ENCODE assay signal across 26 mouse cellular contexts in the genomic region with DNA sequence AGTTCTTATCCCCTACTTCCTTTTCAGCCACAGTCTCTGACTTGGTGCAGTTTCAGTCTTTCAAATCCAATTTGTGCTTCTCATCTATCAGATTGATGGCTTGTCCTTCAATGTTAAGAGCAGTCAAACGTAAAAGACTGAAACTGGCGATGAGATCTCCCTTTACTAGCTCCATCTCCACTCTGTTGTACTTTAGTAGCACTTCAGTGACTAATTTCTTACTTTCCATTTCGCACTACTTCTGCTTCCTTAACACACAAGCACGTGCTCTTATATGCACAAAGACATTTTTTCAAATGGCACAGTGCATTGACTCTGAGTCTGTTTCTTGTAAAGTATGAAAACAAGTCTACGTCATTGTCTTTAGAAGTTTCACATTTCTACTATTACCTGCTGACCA.
"Had no signal": no experiment of that assay in that cellular context is flagged by ENCODE, and none has a peak within 500 bp of the region (broad histone marks: within the 10 kb centered on the region; RNA-seq: fewer than 3 reads in every experiment).

No protein-coding gene starts in this region.

- H3K9me3 ChIP-seq: heart, embryonic 13.5 days; heart, embryonic 15.5 days; hindbrain, embryonic 13.5 days; kidney, embryonic 15.5 days; limb, embryonic 10.5 days; limb, embryonic 12.5 days; liver, embryonic 12.5 days had no signal

- H3K9ac ChIP-seq: heart, embryonic 13.5 days; heart, embryonic 15.5 days; hindbrain, embryonic 13.5 days; kidney, embryonic 15.5 days; limb, embryonic 12.5 days; liver, embryonic 12.5 days; liver, embryonic 14.5 days had no signal

- DNase-seq: gastrocnemius, postnatal 14 days; gastrocnemius, postnatal 36 days; heart, adult 2 months; heart, postnatal 14 days; heart, postnatal 36 days; kidney, adult 11 months; kidney, adult 2 months; kidney, adult 9 months; kidney, postnatal 14 days; kidney, postnatal 36 days; layer of hippocampus, adult 9-11 months; layer of hippocampus, postnatal 36 days; liver had no signal

- H3K36me3 ChIP-seq: heart, embryonic 13.5 days; heart, embryonic 15.5 days; hindbrain, embryonic 13.5 days; kidney, embryonic 15.5 days; limb, embryonic 10.5 days; limb, embryonic 12.5 days; liver, embryonic 12.5 days had no signal

- H3K4me2 ChIP-seq: heart, embryonic 11.5 days; heart, embryonic 13.5 days; heart, embryonic 15.5 days; hindbrain, embryonic 13.5 days; kidney, embryonic 15.5 days; limb, embryonic 12.5 days; liver, embryonic 12.5 days had no signal

- H3K4me3 ChIP-seq: heart, adult 2 months; heart, embryonic 13.5 days; heart, embryonic 15.5 days; hindbrain, embryonic 13.5 days; kidney, embryonic 15.5 days; left cerebral cortex, adult 2 months; limb, embryonic 10.5 days; limb, embryonic 12.5 days; liver, embryonic 12.5 days had no signal

- H3K4me1 ChIP-seq: heart, embryonic 13.5 days; heart, embryonic 15.5 days; hindbrain, embryonic 13.5 days; kidney, embryonic 15.5 days; limb, embryonic 10.5 days; limb, embryonic 12.5 days; liver, embryonic 12.5 days had no signal

- H3K27ac ChIP-seq: heart, adult 2 months; heart, embryonic 13.5 days; heart, embryonic 15.5 days; hindbrain, embryonic 13.5 days; kidney, embryonic 15.5 days; kidney, postnatal 0 days; left cerebral cortex, adult 2 months; limb, embryonic 10.5 days; limb, embryonic 12.5 days; liver, embryonic 12.5 days; liver, embryonic 14.5 days had no signal

- H3K27me3 ChIP-seq: heart, embryonic 13.5 days; heart, embryonic 15.5 days; hindbrain, embryonic 13.5 days; kidney, embryonic 15.5 days; limb, embryonic 12.5 days; liver, embryonic 12.5 days had no signal

- ATAC-seq: hindbrain, embryonic 16.5 days; intestine, embryonic 16.5 days; liver, embryonic 12.5 days had no signal
